Mouse (Mus musculus): ENCODE measurements at regions not wholly inside any gene's neighbourhood (a gene's known extent, or its start where the extent isn't known, plus 50 kb on each side); places are given as distances from the start of the nearest gene placed in this dataset.

DNA sequence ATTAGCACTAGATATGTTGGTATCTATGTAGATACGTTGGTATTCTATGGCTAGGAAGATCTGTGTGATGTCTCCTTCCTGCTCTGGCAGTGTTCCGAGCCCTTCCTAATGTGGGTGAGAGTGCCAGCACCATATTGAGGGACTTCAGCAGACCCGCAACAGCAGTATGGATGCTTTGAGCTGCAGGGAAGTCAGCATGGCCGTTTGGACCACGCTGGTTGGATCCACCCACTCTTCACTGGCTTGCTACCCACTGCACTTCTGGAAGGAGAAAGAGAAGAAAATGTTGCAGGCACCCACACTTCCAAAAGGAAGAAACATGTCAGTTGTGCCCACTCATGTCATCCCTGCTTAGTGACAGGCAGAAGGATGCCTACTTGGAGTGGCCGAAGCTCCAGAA, 346.2 kb upstream of the 3110018I06Rik start:
- Histone ChIP-seq H3K9me3 (no peaks in the 10 kb centered on the region), H3K36me3 (no peaks in the 10 kb centered on the region), H3K4me2 (no peak overlapping the region), H3K27me3 (no peaks in the 10 kb centered on the region), H3K4me1 (replicated peaks) (no peaks in the 10 kb centered on the region), H3K27ac (replicated peaks) (no peak overlapping the region), H3K4me3 (no peak overlapping the region), H3K9ac (no peak overlapping the region)
- WGBS: 94% methylated on average over 6 of the region's 6 CpGs
- no peak for ATAC-seq (ENCODE audit: low FRiP score, low read depth)

DNA sequence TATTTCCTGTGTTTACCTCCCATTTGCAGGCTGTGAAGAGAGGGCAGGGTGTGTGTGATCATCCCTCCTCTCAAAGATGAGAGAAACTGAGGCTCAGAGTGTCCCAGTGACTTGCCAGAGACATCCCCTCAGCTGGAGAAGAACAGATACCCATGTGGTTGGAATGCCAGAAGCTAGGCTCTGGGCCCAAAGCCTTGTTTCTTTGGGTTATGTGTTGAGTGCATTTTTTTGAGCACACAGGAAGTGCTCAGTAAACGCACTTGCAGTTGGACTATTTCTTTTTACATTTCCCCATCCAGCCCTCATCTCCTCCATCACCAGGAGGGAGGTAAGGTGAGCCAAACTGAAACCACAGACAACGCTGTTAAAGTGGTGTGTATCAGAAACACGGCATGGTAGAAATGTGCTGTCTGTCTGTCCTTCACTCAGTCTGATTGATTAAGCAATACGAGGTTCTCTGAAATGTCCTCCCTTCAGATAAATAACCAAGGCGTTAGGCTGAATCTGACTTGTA, 341.8 kb upstream of the 3110018I06Rik start:
- H3K27ac ChIP-seq (replicated peaks): no peak overlapping the region
- ATAC-seq (ENCODE audit: low FRiP score, low read depth): no peak
- WGBS: 92% methylated on average over 5 of the region's 5 CpGs
- no peaks in the 10 kb centered on the region for H3K9me3 ChIP-seq
- no peak overlapping the region for H3K9ac ChIP-seq
- no peak overlapping the region for H3K4me2 ChIP-seq
- no peaks in the 10 kb centered on the region for H3K36me3 ChIP-seq
- H3K4me1 ChIP-seq (replicated peaks): no peaks in the 10 kb centered on the region
- no peaks in the 10 kb centered on the region for H3K27me3 ChIP-seq
- H3K4me3 ChIP-seq: no peak overlapping the region

DNA sequence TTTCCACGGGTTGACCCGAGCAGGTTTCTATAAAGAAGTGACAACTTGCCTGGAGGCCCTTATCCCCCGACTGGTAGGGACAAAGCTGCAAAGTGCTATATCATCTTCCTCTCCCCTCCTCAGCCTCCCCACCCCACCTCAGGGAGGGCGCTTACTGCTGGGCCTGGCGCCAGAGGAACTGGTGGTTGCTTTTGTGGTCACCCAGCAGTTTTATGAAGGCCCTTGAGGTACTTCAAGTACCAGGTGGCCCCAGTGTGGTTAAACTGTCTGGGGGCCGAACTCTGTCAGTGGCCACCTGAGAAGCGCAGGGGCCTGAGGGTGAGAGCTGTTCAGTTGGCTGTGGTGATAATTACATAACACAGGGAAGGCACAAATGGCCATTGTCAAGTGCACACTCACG, 340.0 kb upstream of the 3110018I06Rik start:
- no peak overlapping the region for H3K4me3 ChIP-seq
- H3K27ac ChIP-seq (replicated peaks): no peak overlapping the region
- no peak for ATAC-seq (ENCODE audit: low FRiP score, low read depth)
- no peaks in the 10 kb centered on the region for H3K36me3 ChIP-seq
- H3K9me3 ChIP-seq: no peaks in the 10 kb centered on the region
- 76% methylated on average over 8 of the region's 8 CpGs for WGBS
- H3K27me3 ChIP-seq: no peaks in the 10 kb centered on the region
- H3K4me1 ChIP-seq (replicated peaks): no peaks in the 10 kb centered on the region
- no peak overlapping the region for H3K4me2 ChIP-seq
- no peak overlapping the region for H3K9ac ChIP-seq

DNA sequence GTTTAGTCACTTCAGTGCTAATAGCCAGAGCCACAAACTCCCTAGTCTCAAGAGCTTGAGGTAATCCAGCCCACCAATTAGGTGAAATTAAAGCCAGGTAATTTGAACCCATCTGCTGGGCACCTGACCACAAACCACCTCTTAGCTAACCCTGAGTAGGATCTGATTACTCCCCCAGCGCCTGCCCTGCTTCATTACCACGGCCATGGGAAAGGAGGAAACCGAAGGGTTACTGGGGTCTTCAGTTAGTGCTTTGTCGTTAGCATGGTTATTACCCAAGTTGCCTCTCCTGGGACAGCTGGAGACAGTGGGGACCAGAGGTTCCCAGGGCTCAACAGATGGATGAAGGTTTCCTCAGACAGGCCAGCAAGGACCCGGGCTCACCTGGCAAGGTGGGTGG, 337.3 kb upstream of the 3110018I06Rik start:
- Histone ChIP-seq H3K9ac (no peak overlapping the region), H3K27me3 (no peaks in the 10 kb centered on the region), H3K4me2 (no peak overlapping the region), H3K27ac (replicated peaks) (no peak overlapping the region), H3K36me3 (no peaks in the 10 kb centered on the region), H3K9me3 (no peaks in the 10 kb centered on the region), H3K4me3 (no peak overlapping the region), H3K4me1 (replicated peaks) (no peaks in the 10 kb centered on the region)
- WGBS: 87% methylated on average over 5 of the region's 5 CpGs
- ATAC-seq (ENCODE audit: low FRiP score, low read depth): no peak

DNA sequence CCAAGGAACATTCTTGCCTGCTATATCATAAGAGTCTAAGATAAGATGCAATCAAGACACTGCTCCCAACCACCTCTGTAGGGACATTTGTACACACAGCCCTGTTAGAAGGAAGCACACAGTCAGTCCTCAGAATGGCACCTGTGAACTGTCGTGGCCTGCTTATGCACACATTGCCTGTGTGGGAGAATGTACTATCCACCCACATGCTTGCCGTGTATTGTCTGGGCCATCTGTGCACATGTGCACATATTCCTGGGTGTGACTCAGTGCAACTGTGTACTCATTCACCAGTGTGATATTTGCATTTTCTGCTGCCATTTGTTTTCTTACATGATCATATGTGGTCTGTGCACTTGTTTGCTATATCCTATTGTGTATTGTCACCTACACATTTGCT, 333.8 kb upstream of the 3110018I06Rik start:
- no peak for ATAC-seq (ENCODE audit: low FRiP score, low read depth)
- Histone ChIP-seq H3K4me1 (replicated peaks) (no peaks in the 10 kb centered on the region), H3K36me3 (no peaks in the 10 kb centered on the region), H3K4me2 (no peak overlapping the region), H3K9me3 (no peaks in the 10 kb centered on the region), H3K9ac (no peak overlapping the region), H3K27me3 (no peaks in the 10 kb centered on the region), H3K4me3 (no peak overlapping the region), H3K27ac (replicated peaks) (no peak overlapping the region)
- WGBS: 92% methylated on average over 2 of the region's 2 CpGs

DNA sequence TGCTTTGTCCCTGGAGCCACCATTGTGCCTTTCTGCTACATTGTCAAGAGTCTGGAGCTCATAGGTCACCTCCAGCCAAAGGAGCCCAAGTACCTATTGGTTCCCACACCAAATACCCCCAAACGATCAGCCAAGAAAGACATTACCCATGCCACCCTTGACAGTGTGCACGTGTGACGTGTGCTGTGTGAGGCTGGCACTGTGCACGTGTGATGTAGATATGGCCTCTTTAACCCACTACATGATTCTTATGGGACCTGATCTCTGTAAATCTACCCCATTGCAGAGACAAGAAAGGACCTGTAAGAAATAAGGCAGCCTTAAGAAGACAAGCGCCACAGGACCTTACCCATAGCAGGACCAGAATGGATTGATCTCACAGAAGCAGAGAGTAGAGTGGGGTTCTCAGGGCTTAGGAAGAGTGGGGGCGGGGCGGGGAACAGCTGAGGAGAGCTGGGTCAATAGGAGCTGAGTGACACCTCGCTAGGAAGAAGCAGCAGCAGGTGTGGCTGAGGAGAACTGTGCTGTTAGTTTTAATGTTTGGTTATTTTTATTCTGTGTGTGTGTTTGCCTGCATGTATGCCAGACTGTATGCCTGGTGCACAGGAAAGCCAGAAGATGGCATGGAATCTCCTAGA, 331.5 kb upstream of the 3110018I06Rik start:
- peaks cover 9% of the 10 kb centered on the region for H3K4me1 ChIP-seq (replicated peaks)
- no peak overlapping the region for H3K9ac ChIP-seq
- no peak overlapping the region for H3K4me3 ChIP-seq
- no peaks in the 10 kb centered on the region for H3K36me3 ChIP-seq
- H3K9me3 ChIP-seq: no peaks in the 10 kb centered on the region
- 87% methylated on average over 8 of the region's 8 CpGs for WGBS
- H3K4me2 ChIP-seq: no peak overlapping the region
- no peak for ATAC-seq (ENCODE audit: low FRiP score, low read depth)
- no peak overlapping the region for H3K27ac ChIP-seq (replicated peaks)
- no peaks in the 10 kb centered on the region for H3K27me3 ChIP-seq

DNA sequence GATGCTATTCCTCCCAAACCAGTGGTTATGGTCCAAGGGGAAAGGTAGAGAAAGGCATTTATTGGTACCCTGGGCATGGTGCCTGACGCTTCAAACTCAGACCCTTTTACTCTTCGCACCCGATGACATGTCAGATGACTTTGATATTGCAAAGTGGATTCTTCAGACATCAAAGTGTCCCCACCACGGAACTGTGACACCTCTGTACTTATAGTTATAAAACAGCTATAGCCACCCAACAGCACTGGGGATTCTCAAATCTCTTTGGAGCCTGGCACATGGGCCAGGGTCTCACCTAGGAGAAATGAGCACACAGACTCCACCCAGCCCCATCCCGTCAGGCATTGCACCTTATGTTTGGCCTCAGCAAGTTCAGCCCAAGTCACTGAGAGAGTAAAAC, 329.3 kb upstream of the 3110018I06Rik start:
- H3K4me3 ChIP-seq: no peak overlapping the region
- WGBS: 80% methylated on average over 5 of the region's 5 CpGs
- H3K9ac ChIP-seq: no peak overlapping the region
- H3K27ac ChIP-seq (replicated peaks): no peak overlapping the region
- no peaks in the 10 kb centered on the region for H3K9me3 ChIP-seq
- no peak overlapping the region for H3K4me2 ChIP-seq
- no peak for ATAC-seq (ENCODE audit: low FRiP score, low read depth)
- H3K36me3 ChIP-seq: no peaks in the 10 kb centered on the region
- peaks cover 9% of the 10 kb centered on the region for H3K4me1 ChIP-seq (replicated peaks)
- no peaks in the 10 kb centered on the region for H3K27me3 ChIP-seq

DNA sequence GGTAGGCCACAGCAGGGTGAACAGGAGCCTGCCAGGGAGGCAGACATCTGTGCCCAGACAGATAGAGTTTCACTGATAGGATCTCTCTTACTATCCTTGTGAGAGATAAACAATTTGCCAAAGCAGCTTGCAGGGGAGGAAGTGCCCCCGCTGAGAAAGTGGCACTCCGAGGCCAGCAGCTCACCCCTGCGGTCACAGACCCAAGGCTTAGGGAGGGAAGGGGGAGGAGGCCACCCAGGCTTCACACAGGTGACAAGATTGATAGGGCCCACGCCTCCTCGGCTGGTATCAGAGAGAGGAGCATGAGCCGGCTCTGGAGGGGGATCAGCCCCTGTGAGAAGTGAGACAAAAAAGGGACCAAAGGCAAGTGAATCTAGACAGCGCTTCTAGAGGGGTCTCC, 328.3 kb upstream of the 3110018I06Rik start:
- Histone ChIP-seq H3K27me3 (no peaks in the 10 kb centered on the region), H3K27ac (replicated peaks) (no peak overlapping the region), H3K36me3 (no peaks in the 10 kb centered on the region), H3K4me3 (no peak overlapping the region), H3K4me2 (no peak overlapping the region), H3K9ac (no peak overlapping the region), H3K9me3 (no peaks in the 10 kb centered on the region), H3K4me1 (replicated peaks) (peaks cover 9% of the 10 kb centered on the region)
- WGBS: 8% methylated on average over 7 of the region's 7 CpGs
- no peak for ATAC-seq (ENCODE audit: low FRiP score, low read depth)

DNA sequence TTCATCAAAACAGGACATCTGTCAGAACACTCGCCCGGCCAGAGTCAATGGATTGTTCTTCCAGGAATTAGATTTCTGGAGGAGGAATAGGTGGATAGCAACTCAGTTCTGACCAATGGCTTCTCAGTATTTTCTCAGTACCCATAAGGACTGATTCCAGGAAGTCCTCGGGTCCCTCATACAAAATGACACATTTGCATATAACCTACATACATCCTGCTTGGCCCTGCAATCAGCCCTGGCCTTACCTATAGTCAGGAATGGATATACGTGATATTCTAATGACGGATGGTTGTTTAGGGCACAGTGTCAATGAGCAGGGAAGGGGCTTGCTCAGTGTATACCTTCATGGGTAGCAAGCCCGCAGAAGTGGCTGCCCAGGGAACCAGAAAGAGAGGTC, 327.8 kb upstream of the 3110018I06Rik start:
- Histone ChIP-seq H3K9me3 (no peaks in the 10 kb centered on the region), H3K4me3 (no peak overlapping the region), H3K9ac (no peak overlapping the region), H3K27me3 (no peaks in the 10 kb centered on the region), H3K4me1 (replicated peaks) (peaks cover 9% of the 10 kb centered on the region), H3K4me2 (no peak overlapping the region), H3K27ac (replicated peaks) (no peak overlapping the region), H3K36me3 (no peaks in the 10 kb centered on the region)
- no peak for ATAC-seq (ENCODE audit: low FRiP score, low read depth)
- 31% methylated on average over 6 of the region's 6 CpGs for WGBS

DNA sequence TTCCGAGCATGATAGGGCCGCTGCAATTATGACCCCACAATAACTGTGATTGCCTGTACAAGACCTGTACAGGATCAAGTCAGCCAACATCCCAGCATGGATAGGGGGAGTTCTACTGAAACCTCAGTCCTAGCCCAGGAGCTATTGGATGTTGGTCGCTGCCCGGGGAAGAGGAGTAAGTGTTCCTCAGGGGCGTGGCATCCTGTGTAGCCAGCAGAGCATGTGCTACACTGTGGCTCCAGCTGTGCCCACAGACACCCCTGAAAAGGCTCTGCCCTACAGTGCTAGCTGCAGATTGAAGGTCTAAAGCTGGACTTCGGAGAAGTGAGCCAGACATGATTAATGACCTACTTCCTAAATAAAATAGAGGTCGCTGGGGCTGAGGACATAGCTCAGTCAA, 317.5 kb upstream of the 3110018I06Rik start:
- WGBS: 70% methylated on average over 7 of the region's 7 CpGs
- H3K36me3 ChIP-seq: no peaks in the 10 kb centered on the region
- no peak overlapping the region for H3K27ac ChIP-seq (replicated peaks)
- H3K27me3 ChIP-seq: no peaks in the 10 kb centered on the region
- no peaks in the 10 kb centered on the region for H3K4me1 ChIP-seq (replicated peaks)
- no peak overlapping the region for H3K4me3 ChIP-seq
- no peak overlapping the region for H3K9ac ChIP-seq
- H3K9me3 ChIP-seq: no peaks in the 10 kb centered on the region
- ATAC-seq (ENCODE audit: low FRiP score, low read depth): no peak
- no peak overlapping the region for H3K4me2 ChIP-seq

DNA sequence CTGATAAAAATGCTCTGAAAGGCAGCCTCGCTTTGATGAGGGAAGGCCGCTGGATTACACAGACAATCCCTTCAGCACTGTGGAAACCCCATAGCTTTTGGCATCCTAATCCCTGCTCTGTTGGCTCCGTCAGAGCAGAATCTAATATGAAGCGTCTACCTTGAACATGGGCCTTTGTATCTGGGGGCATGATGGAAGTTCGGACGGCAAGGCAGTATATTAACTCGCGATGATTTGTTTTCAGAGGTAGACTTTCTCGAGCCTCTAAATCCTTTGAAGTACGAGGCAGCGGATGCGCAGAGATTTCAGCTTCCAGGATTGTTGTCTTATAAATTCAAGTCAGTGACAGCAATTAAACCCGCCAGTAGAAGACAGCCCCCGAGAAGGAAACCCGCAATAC, 316.8 kb upstream of the 3110018I06Rik start:
- H3K27me3 ChIP-seq: no peaks in the 10 kb centered on the region
- no peaks in the 10 kb centered on the region for H3K4me1 ChIP-seq (replicated peaks)
- no peak for ATAC-seq (ENCODE audit: low FRiP score, low read depth)
- H3K36me3 ChIP-seq: no peaks in the 10 kb centered on the region
- no peaks in the 10 kb centered on the region for H3K9me3 ChIP-seq
- H3K9ac ChIP-seq: no peak overlapping the region
- no peak overlapping the region for H3K4me3 ChIP-seq
- no peak overlapping the region for H3K27ac ChIP-seq (replicated peaks)
- WGBS: 76% methylated on average over 15 of the region's 15 CpGs
- H3K4me2 ChIP-seq: no peak overlapping the region

DNA sequence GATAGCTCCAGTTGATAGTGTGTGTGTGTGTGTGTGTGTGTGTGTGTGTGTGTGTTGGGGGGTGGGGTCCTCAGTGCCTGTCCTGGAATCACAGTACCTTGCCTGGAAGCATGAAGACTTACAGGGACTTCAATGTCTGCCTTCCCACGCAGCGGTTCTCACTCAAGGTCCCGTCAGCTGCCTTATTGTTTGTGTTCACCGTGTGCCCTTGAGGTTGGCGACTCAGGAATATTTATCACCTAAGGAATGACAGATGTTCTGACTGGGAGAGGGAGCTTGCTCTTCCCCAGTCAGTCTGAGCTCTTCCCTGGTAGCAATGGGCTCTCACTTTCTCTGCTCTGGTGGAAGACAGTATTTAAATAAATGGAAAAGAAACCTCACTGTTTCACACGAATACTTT, 309.8 kb upstream of the 3110018I06Rik start:
- no peak for ATAC-seq (ENCODE audit: low FRiP score, low read depth)

DNA sequence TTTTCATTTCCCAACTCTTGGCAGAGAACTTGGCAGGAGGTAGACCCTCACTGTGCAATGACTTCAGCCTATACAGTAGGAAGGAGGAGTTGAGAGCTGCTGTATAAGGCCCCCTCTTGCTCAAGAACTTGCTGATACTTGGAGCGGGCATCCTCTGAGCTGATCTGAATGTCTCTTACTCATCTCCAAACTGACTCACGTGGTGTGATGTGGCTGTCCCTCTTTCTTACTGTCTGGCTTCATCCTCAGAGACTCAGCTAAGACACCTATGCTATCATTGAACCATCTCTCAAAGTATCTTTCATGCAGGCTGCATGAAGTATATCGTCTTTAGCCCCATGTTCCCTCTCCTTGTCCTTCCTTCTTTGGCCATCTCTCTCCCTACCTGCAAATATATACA, 307.9 kb upstream of the 3110018I06Rik start:
- 98% methylated on average over 3 of the region's 3 CpGs for WGBS

More for the DNA sequence above, 309.8 kb upstream of the 3110018I06Rik start:
- Histone ChIP-seq H3K27ac (replicated peaks) (no peak overlapping the region), H3K4me1 (replicated peaks) (no peaks in the 10 kb centered on the region), H3K36me3 (no peaks in the 10 kb centered on the region), H3K4me3 (no peak overlapping the region), H3K27me3 (no peaks in the 10 kb centered on the region), H3K9me3 (no peaks in the 10 kb centered on the region), H3K4me2 (no peak overlapping the region), H3K9ac (no peak overlapping the region)
- 74% methylated on average over 6 of the region's 6 CpGs for WGBS

More for the DNA sequence above, 307.9 kb upstream of the 3110018I06Rik start:
- H3K9ac ChIP-seq: no peak overlapping the region
- no peaks in the 10 kb centered on the region for H3K9me3 ChIP-seq
- no peak for ATAC-seq (ENCODE audit: low FRiP score, low read depth)
- peaks cover 6% of the 10 kb centered on the region; the same call in 1 of the 2 replicates for H3K4me1 ChIP-seq (replicated peaks)
- H3K36me3 ChIP-seq: no peaks in the 10 kb centered on the region
- H3K27me3 ChIP-seq: no peaks in the 10 kb centered on the region
- no peak overlapping the region for H3K27ac ChIP-seq (replicated peaks)
- H3K4me3 ChIP-seq: no peak overlapping the region
- no peak overlapping the region for H3K4me2 ChIP-seq
